Mouse (Mus musculus) neutrophil, adult 5-6 weeks (primary cell): ENCODE results near the gene Crlf1. TPM values are rescaled to one million over a fixed set of nuclear protein-coding genes. Genes with fewer than 3 reads are reported as not detected.

Experiments
- ATAC-seq: fragments of 151-379, 151-347 bp; 2 replicates; pipeline ENCODE4 v1.8.0; 2017; ENCODE audit warnings: mild to moderate bottlenecking, moderate TSS enrichment; ENCODE audit not compliant: insufficient number of reproducible peaks, poor library complexity, low FRiP score, severe bottlenecking; ENCODE audit errors: extremely low read depth
- total RNA-seq: library from RNA; stranded (forward); fragments of 200-1000 nt; gene quantifications from 2 replicates; pipeline ENCODE4 v1.2.3, GENCODE M21; 2017

Gene Crlf1
- total RNA-seq, 1 experiment from 2014 or later = not detected

DNA sequence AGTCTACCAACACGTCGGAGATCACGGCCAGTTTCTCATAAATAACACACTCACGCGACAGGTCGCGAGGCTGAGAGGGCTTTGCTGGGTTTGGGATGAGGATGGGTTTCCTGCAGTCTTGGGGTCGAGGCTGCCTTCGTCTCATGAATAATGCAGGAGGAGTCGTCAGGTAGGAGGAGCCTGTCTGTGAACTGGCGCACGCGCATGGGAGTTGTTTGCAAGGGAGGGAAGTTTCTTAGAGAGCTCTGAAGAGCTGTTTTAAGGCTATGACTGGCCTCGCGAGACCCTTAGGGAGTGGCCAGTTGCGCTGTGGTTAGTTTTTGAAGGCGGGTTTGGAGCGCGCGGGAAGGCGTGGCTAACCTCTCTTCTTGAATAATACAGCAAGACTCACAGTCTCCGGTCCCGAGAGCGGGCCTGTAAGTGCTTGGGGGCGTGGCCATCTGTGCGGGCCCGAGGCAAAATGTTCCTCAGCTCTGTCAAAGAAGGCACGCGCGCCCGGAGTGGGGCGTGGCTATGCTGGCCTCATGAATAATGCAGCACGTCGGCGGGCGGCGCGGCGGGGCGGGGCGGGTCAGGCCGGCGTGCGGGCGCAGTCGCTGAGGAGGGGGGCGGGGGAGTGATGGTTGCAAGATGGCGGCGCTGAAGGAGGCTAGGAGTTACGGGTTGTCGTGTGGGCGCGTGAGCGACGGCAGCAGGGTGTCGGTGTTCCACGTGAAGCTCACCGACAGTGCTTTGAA is 46.3 kb downstream of the Crlf1 start, which contains the start of gene Ell:
Gene Ell, plus strand, starts transcription at position 381 of the 737 bp plus-strand sequence.
- ATAC-seq = peak; percentile 65

DNA sequence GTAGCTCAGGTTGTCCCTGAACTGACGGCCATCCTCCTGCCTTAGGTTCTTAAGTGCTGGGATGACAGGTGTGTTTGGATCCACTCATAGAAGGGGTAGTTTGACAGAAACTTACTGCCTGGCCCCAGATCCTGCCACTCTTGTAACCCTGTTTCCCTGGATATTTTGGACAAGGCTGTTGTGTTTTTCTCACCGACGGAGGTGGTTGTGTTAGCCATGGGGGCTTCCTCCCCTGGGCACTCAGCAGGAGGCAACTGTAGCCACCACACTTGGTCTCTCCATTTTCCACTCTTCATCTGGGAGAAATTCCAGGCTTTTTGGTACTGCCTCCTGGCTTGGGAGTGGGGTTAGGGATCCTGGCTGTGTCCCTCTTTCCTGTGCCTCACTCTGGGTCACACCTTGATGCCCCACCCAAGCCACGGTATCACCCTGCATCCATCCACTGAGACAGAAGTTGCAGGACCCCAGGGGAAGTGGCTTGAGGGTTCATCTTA is 47.1 kb downstream of the Crlf1 start:
- no peak for ATAC-seq

DNA sequence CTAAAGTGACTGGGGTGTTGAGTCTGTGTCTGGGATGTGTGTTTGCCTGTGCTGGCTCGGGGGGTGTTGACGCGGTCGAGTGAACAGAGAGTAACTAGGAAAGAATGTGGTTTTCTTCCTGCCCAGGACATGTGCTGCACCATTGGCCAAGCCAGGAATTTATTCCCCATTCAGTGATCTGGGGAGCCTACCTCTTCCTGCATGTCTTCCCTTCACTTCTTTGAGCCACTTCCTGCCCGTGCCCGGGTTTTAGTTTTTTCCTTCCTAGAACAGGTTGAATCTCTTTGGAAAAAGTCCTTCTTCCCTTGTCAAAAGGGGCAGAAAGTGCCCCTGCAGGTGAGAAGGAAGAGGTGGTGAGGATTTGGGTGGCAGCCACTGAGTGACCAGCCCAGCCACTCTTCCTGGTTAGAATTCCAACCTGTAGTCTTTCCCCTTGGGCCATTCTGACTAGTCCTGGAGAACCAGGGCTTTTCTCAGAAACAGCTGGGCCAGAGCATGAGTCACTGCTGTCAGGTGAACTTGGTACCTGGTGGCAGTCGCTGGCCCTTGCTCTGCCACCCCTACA is 47.6 kb downstream of the Crlf1 start:
- ATAC-seq = no peak

DNA sequence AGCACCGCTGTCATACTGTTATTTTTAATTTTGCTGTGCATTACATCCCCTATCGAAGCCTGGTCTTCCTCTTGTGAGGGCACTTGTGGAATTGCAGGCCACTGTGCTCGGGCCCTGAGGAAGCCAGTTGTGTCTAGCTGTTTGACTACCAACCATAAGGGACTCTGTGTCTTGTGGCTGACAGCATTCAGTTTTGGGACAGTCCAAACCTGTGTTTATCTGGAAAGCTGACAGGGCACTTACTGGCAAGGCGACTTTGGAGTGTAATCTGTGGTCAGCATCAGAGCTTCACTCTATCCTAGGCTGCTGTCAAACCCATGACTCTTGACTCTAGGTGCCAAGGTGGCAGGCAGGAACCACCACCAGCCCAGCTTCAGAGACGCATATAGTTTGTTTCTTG is 48.1 kb downstream of the Crlf1 start:
- no peak for ATAC-seq

DNA sequence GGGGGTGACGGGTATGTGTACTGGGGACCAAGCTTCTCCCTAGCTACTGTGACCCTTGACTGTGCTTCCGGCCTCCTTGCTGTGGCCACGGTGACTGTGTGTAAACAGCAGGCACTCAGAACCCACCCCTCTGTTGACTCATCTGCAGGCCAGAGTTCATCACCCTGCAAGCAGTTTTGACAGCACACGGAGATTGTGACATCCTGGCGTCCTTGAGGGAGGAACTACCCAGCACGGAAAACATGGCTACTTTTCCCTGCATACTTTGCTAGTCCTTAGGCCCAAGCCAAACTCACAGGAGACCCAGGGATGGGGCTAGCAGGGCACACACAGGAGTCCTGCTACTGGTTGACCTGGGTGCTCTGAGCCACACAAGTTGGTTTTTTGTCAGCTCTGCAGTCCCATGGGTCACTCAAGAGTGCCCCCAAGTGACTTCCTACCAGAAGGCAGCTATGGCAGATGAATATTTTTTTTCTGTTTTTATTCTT is 51.3 kb downstream of the Crlf1 start:
- ATAC-seq = peak; percentile 69

DNA sequence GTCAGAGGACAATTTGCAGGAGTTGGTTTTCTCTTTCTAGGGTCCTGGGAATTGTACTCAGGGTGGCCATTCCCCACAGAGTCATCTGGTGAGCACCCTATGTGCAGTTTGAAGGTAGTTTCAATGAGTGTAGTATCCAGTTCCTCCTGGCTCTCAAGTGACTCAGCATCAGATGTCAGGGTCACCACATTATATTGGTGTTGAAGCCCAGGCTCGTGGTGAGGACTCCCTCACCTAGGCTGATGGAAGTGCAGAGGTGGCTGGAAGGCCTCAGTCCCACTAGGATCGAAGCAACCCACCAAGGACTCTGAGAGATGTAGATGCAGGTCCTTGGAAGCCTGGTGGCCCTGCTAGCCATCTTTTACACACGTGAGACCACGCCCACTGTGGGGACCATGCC is 53.5 kb downstream of the Crlf1 start:
- no peak for ATAC-seq

DNA sequence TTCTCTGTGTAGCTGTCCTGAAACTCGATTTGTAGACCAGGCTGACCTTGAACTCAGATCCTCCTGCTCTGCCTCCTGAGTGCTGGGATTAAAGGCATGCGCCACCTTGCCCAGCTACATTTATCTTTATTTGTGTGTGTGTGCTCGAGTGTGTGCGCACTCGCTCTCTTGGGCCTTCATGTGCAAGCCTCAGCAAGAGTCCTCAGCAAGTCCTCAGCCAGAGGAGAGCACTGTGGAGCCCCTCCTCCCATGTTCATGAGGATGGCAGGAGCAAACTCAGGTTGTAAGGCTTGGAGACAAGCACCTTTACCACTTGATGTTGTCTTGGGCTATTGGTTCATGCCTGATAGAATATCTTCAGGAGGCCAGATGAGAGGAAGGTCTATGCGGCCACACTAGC is 54.8 kb downstream of the Crlf1 start:
- no peak for ATAC-seq

DNA sequence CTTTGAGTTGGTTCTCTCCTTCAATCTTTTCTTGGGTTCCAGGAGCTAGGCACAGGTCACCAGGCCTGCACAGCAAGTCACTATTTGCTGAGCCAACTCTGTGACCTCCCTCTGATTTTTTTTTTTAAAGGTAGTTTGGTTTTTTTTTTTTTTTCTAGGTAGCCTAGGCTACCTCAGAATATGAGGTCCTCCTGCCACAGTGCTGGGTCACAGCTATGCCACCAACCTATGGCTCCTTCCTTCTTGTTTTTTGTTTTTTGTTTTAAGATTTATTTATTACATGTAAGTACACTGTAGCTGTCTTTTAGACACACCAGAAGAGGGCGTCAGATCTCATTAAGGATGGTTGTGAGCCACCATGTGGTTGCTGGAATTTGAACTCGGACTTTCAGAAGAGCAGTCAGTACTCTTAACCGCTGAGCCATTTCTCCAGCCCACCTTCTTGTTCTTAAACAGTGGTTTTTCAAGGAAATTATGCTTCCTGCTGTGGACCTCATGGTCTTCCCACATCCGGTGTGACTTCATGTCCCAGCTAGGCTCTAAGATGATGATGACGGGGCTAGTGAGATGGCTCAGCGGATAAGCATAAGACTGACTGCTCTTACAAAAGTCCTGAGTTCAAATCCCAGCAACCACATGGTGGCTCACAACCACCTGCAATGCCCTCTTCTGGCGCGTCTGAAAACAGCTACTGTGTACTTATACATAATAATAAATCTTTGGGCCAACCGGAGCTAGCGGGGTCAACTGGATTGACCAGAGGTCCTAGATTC is 56.6 kb downstream of the Crlf1 start:
- no peak for ATAC-seq

DNA sequence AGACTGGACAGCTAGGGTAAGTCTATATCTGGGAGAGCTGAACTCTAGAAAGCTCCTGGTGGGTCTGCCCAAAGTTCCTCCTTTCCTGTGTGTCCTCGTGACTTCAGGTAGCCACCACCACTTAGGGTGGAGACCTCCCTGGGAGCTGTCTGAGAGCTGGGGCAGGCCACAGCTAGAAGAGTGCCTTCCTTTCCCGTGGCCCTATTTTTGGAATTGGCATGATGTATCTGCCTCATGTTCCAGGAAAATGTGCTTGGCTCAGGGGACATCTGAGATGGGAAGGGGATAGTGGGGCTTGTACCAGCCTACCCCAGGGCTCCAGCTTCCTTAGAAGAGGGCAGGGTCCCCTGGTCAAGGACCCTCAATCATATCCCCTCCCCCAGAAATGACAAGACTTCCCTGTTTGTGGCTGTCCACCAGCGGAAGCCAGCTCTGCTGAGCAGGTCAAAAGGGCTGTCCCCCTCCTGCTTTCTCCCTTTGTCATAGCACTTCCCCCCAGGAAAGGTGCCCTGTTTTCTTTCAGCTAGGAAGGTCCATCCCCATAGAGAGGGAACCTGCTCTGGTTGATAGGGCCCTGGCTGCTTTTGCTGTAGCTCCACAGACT is 58.7 kb downstream of the Crlf1 start:
- ATAC-seq = no peak

DNA sequence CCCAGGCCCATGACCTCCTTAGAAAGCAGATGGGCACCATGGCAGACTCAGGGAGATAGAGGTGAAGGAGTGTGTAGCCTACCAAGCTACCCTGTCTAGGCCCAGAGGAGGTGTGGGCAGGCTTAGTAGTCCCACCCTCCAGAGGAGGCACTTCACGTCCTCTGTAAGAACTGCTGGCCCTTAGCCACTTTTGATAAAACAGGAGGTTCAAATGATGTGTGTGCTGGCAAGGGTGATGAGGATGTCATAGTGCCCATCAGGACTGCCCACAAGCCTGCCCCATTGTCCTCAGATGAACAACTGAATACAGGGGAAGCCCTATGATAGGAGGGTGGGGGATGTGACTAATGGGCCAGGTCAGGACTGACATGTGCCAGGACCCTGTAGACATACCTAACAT is 59.9 kb downstream of the Crlf1 start:
- ATAC-seq = no peak

Other genes with a start within 250 kb of the Crlf1 start
- gene Homer3, start 210.3 kb upstream of the Crlf1 start, total RNA-seq = 4.4 and 6.3 TPM in 2 replicates
- gene Ddx49, start 190.7 kb upstream of the Crlf1 start, total RNA-seq = 50.1 and 57.6 TPM in 2 replicates
- gene Cope, start 190.6 kb upstream of the Crlf1 start, total RNA-seq = 67.8 and 67.9 TPM in 2 replicates
- gene Cers1, start 177.4 kb upstream of the Crlf1 start, total RNA-seq = not detected in 2 replicates
- not detected in 2 replicates for gene Gdf1, start 163.3 kb upstream of the Crlf1 start, total RNA-seq
- gene Upf1, start 139.9 kb upstream of the Crlf1 start, total RNA-seq = 34.0 and 36.8 TPM in 2 replicates
- 1.0 TPM in 1 of 2 replicates, not detected in the other for gene Comp, start 119.6 kb upstream of the Crlf1 start, total RNA-seq
- gene Crtc1, start 53.6 kb upstream of the Crlf1 start, total RNA-seq = 5.2 and 8.4 TPM in 2 replicates
- gene Klhl26, start 16.2 kb upstream of the Crlf1 start, total RNA-seq = 5.0 and 5.8 TPM in 2 replicates
- gene Tmem59l, start 5.8 kb upstream of the Crlf1 start, total RNA-seq = not detected in 2 replicates
- 12.4 and 29.8 TPM in 2 replicates for gene Rex1bd, start 13.6 kb downstream of the Crlf1 start, total RNA-seq
- gene Uba52, start 17.6 kb downstream of the Crlf1 start, total RNA-seq = 720 and 1,162 TPM in 2 replicates
- gene Fkbp8, start 34.6 kb downstream of the Crlf1 start, total RNA-seq = 185 and 192 TPM in 2 replicates
- 47.4 and 51.6 TPM in 2 replicates for gene Kxd1, start 34.8 kb downstream of the Crlf1 start, total RNA-seq
- gene Ell, start 46.3 kb downstream of the Crlf1 start, total RNA-seq = 38.8 and 40.6 TPM in 2 replicates
- gene Isyna1, start 101.2 kb downstream of the Crlf1 start, total RNA-seq = 51.3 and 51.4 TPM in 2 replicates
- 31.3 and 45.8 TPM in 2 replicates for gene Ssbp4, start 115.7 kb downstream of the Crlf1 start, total RNA-seq
- gene Lrrc25, start 123.0 kb downstream of the Crlf1 start, total RNA-seq = 54.1 and 63.7 TPM in 2 replicates
- gene Gdf15, start 139.3 kb downstream of the Crlf1 start, total RNA-seq = not detected in 2 replicates
- gene Pgpep1, start 167.2 kb downstream of the Crlf1 start, total RNA-seq = 4.4 and 7.7 TPM in 2 replicates
- gene Lsm4, start 180.1 kb downstream of the Crlf1 start, total RNA-seq = 103 and 134 TPM in 2 replicates
- 316 and 319 TPM in 2 replicates for gene Jund, start 205.8 kb downstream of the Crlf1 start, total RNA-seq
- gene Iqcn, start 210.3 kb downstream of the Crlf1 start, total RNA-seq = 2.4 and 2.8 TPM in 2 replicates
- gene Gm3336, start 225.4 kb downstream of the Crlf1 start, total RNA-seq = not detected in 2 replicates
- gene Pde4c, start 230.6 kb downstream of the Crlf1 start, total RNA-seq = 2.2 and 2.4 TPM in 2 replicates